Mouse (Mus musculus) macrophage (primary cell): ENCODE data around the gene Ncbp2. TPM values are rescaled to one million over a fixed set of nuclear protein-coding genes. Genes with fewer than 3 reads are reported as not detected.

Source experiments
- H3K27ac ChIP-seq: fragments of 350-480 bp; formaldehyde crosslinking; 2 replicates; pipeline ENCODE4 v1.9.0; 2021
- H3K36me3 ChIP-seq: fragments of 350-480 bp; formaldehyde crosslinking; 2 replicates; pipeline ENCODE4 v1.9.0; 2021; ENCODE audit errors: inconsistent target
- H3K4me3 ChIP-seq: fragments of 350-480 bp; formaldehyde crosslinking; 2 replicates; pipeline ENCODE4 v1.9.0; 2021; ENCODE audit errors: inconsistent target
- H3K79me2 ChIP-seq: fragments of 350-480 bp; formaldehyde crosslinking; 2 replicates; pipeline ENCODE4 v1.9.0; 2021; ENCODE audit errors: inconsistent target
- WGBS: methylation state at CpG from one replicate; pipeline ENCODE4 v1.1.7; 2026; ENCODE audit warnings: inconsistent platforms; ENCODE audit not compliant: missing documents; 5-methylcytosine and 5-hydroxymethylcytosine counted together
- polyA plus RNA-seq: library from polyadenylated mRNA; stranded (reverse); fragments of 250-400 nt; gene quantifications from 3 replicates; pipeline ENCODE4 v1.2.4, GENCODE M21; 2018; ENCODE audit warnings: inconsistent platforms

The Ncbp2 gene
- polyA plus RNA-seq, 1 experiment from 2014 or later, result 50.1 TPM

DNA sequence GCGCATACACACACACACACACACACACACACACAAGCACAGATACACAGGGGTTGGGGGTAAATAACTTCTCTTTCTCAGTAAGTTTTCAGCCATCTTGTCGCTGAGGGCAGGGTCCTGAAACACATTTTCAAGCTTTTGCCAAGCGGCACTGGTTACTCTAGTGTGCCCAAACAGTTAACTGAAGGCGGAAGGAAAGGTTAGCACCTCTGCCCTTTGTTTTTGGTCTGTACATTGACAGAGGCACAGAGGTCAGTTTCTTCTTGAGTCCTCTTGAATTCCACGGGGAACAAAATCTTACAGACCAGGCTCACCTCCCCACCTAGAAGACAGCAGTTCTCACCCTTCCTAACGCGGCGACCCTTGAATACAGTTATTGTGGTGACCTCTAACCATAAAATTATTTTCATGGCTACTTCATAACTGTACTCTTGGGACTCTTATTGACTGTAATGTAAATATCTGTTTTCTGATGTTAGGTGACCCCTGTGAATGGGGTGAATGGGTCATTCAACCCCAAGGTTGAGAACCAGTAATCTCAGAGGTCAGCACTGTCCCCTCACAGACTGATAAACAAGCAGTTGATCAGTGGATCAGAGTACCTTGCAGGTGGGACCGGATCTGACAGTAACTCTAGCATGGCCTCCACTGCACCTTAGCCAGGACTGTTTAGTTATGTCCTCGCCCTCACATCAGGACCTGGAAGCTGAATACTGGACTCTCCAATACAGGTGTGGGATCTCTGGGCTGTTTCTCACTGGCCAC lies 60.4 kb downstream of the Ncbp2 start:
- WGBS, result 82% methylated on average over 10 of the region's 10 CpGs
- no peak overlapping the region for H3K4me3 ChIP-seq
- H3K79me2 ChIP-seq, result peaks cover 6% of the 10 kb centered on the region
- no peak overlapping the region for H3K27ac ChIP-seq
- no peaks in the 10 kb centered on the region for H3K36me3 ChIP-seq

GRCm38 (mm10) chr16:32009913-32010312 lies 61.6 kb downstream of the Ncbp2 start:
- 45% methylated on average over 4 of the region's 5 CpGs for WGBS
- Histone ChIP-seq H3K36me3 (no peaks in the 10 kb centered on the region), H3K79me2 (no peaks in the 10 kb centered on the region), H3K4me3 (no peak overlapping the region), H3K27ac (no peak overlapping the region)

DNA sequence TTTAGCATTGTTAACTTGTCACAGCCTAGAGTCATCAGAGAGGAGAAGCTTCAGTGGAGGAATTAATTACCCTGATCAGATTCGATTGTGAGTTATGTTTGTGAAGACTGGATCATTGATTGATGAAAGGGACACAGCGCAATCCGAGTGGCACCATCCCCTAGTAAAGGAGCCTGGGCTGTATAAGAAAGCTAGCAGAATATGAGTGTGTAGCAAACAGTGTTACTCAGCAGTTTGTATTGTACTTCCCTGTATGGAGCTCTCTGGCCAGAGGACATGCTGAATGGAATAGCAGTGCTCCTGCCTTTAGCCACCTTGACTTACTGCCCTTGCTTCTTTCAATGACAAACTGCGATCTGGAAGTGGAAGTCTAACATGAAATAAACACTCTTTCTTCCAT lies 62.0 kb downstream of the Ncbp2 start:
- Histone ChIP-seq H3K36me3 (no peaks in the 10 kb centered on the region), H3K27ac (no peak overlapping the region), H3K4me3 (no peak overlapping the region), H3K79me2 (no peaks in the 10 kb centered on the region)
- 90% methylated on average over 4 of the region's 4 CpGs for WGBS

Other genes starting within 250 kb of the Ncbp2 start
- gene Meltf, start 69.7 kb upstream of the Ncbp2 start, polyA plus RNA-seq, result not detected in 3 replicates
- gene Pigz, start 14.7 kb upstream of the Ncbp2 start, polyA plus RNA-seq, result 2.8 to 3.6 TPM (median 2.9 TPM) in 3 replicates
- 30.6 to 67.1 TPM (median 53.4 TPM) in 3 replicates for gene 0610012G03Rik, start within 50 bp of the Ncbp2 start, polyA plus RNA-seq
- gene Senp5, start 54.8 kb downstream of the Ncbp2 start, polyA plus RNA-seq, result 16.1 to 23.9 TPM (median 16.3 TPM) in 3 replicates
- gene Pak2, start 130.8 kb downstream of the Ncbp2 start, polyA plus RNA-seq, result 58.5 to 99.5 TPM (median 73.3 TPM) in 3 replicates
- 30.5 to 37.7 TPM (median 33.8 TPM) in 3 replicates for gene Pigx, start 151.2 kb downstream of the Ncbp2 start, polyA plus RNA-seq
- gene Cep19, start 151.3 kb downstream of the Ncbp2 start, polyA plus RNA-seq, result 6.1 to 13.3 TPM (median 8.9 TPM) in 3 replicates
- gene Nrros, start 217.1 kb downstream of the Ncbp2 start, polyA plus RNA-seq, result 133 to 329 TPM (median 277 TPM) in 3 replicates
- gene Bex6, start 231.3 kb downstream of the Ncbp2 start, polyA plus RNA-seq, result 0.64 to 0.83 TPM (median 0.74 TPM) in 3 replicates